Mouse (Mus musculus): ENCODE measurements at regions not wholly inside any gene's neighbourhood (a gene's known extent, or its start where the extent isn't known, plus 50 kb on each side); places are given as distances from the start of the nearest gene placed in this dataset.

GRCm38 (mm10) chr10:99682350-99682749 lies 77.1 kb downstream of the Csl start:
- TF ChIP-seq CTCF (IDR thresholded peaks at IDR 0.05 in 2 of 3, conservative IDR thresholded peaks at IDR 0.05 in 1 of 3; ENCODE audit: control insufficient read depth in 1 of 3, insufficient read depth in 1 of 3, low read depth in 2 of 3, low read length in 3 of 3, poor library complexity in 1 of 3, severe bottlenecking in 1 of 3) (no peak), TCF12 (IDR thresholded peaks at IDR 0.05; ENCODE audit: low read depth, low read length) (no peak), POLR2A (IDR thresholded peaks at IDR 0.05; ENCODE audit: control insufficient read depth in 1 of 2, insufficient read depth in 1 of 2, low read depth in 1 of 2, low read length in 2 of 2, poor library complexity in 1 of 2) (no peak), GATA1 (IDR thresholded peaks at IDR 0.05; ENCODE audit: low read depth, low read length) (no peak), MYC (IDR thresholded peaks at IDR 0.05; ENCODE audit: low read depth, low read length) (no peak), EP300 (IDR thresholded peaks at IDR 0.05; ENCODE audit: low read depth in 1 of 2, low read length in 2 of 2) (no peak), NELFE (IDR thresholded peaks at IDR 0.05; ENCODE audit: low read depth, low read length) (no peak), E2F4 (IDR thresholded peaks at IDR 0.05; ENCODE audit: borderline replicate concordance, low read depth, low read length) (no peak), JUND (IDR thresholded peaks at IDR 0.05; ENCODE audit: low read depth, low read length) (no peak), ELF1 (IDR thresholded peaks at IDR 0.05; ENCODE audit: low read depth, low read length) (no peak), USF1 (IDR thresholded peaks at IDR 0.05; ENCODE audit: low read depth, low read length) (no peak), ZKSCAN1 (IDR thresholded peaks at IDR 0.05; ENCODE audit: low read depth, low read length) (no peak), USF2 (IDR thresholded peaks at IDR 0.05; ENCODE audit: borderline replicate concordance in 1 of 2, insufficient read depth in 1 of 2, low read depth in 1 of 2, low read length in 2 of 2) (no peak)

All from MEL (cell line).